Mouse (Mus musculus): ENCODE results near the gene Abcf2. TPM values are rescaled to one million over a fixed set of nuclear protein-coding genes. Genes with fewer than 3 reads are reported as not detected.
A peak's percentile ranks its signal among the peaks of the same experiment; 100 is the strongest.

Gene Abcf2
- polyA plus RNA-seq, 1 experiment from 2014 or later = 36.9 TPM

- H3K36me3 ChIP-seq (ENCODE audit: control insufficient read depth, insufficient read depth) = no peaks in the 10 kb centered on the region
- no peak overlapping the region for H3K4me2 ChIP-seq (ENCODE audit: low read depth, low read length)
- no peaks in the 10 kb centered on the region for H3K9me3 ChIP-seq (replicated peaks; ENCODE audit: control insufficient read depth, low read length)
- H3K9ac ChIP-seq (ENCODE audit: low read depth, low read length) = no peak overlapping the region
- no peak for ATAC-seq (ENCODE audit: low read depth)
- WGBS (ENCODE audit: insufficient replicate concordance) = 15% methylated on average over 6 of the region's 6 CpGs
- H3K4me1 ChIP-seq (ENCODE audit: control insufficient read depth, low read depth, low read length) = peaks cover 6% of the 10 kb centered on the region; the same call in 1 of the 2 replicates
- peaks cover 83% of the 10 kb centered on the region for H3K27me3 ChIP-seq (ENCODE audit: control insufficient read depth, insufficient read depth, low read depth, low read length)
- no peak overlapping the region for H3K4me3 ChIP-seq (ENCODE audit: low read depth, low read length)
- no peak overlapping the region for H3K27ac ChIP-seq (ENCODE audit: low read length)
Observed at GRCm38 (mm10) chr5:24527780-24528179, 49.5 kb downstream of the Abcf2 start.

- Histone ChIP-seq H3K27me3 (ENCODE audit: control insufficient read depth, insufficient read depth, low read depth, low read length) (peaks cover 88% of the 10 kb centered on the region), H3K4me3 (ENCODE audit: low read depth, low read length) (peak within 1 kb of the TSS; percentile 39), H3K27ac (ENCODE audit: low read length) (no peak within 1 kb of the TSS), H3K4me2 (ENCODE audit: low read depth, low read length) (peak within 1 kb of the TSS; percentile 51), H3K9ac (ENCODE audit: low read depth, low read length) (no peak within 1 kb of the TSS), H3K9me3 (replicated peaks; ENCODE audit: control insufficient read depth, low read length) (no peaks in the 10 kb centered on the region), H3K4me1 (ENCODE audit: control insufficient read depth, low read depth, low read length) (peaks cover 6% of the 10 kb centered on the region; the same call in 1 of the 2 replicates), H3K36me3 (ENCODE audit: control insufficient read depth, insufficient read depth) (no peaks in the 10 kb centered on the region)
- WGBS (ENCODE audit: insufficient replicate concordance) = under 1% methylated on average over 38 of the region's 49 CpGs
- ATAC-seq (ENCODE audit: low read depth) = no peak
Observed at GRCm38 (mm10) chr5:24526889-24527230, 50.4 kb downstream of the Abcf2 start, which contains the start of gene Gbx1. Gene Gbx1 (minus strand): TSS chr5:24527202.

- no peaks in the 10 kb centered on the region for H3K9me3 ChIP-seq (replicated peaks; ENCODE audit: control insufficient read depth, low read length)
- under 1% methylated on average over 76 of the region's 109 CpGs for WGBS (ENCODE audit: insufficient replicate concordance)
- H3K4me1 ChIP-seq (ENCODE audit: control insufficient read depth, low read depth, low read length) = peaks cover 6% of the 10 kb centered on the region; the same call in 1 of the 2 replicates
- no peaks in the 10 kb centered on the region for H3K36me3 ChIP-seq (ENCODE audit: control insufficient read depth, insufficient read depth)
- peak overlapping the region; percentile 51 for H3K4me2 ChIP-seq (ENCODE audit: low read depth, low read length)
- no peak for ATAC-seq (ENCODE audit: low read depth)
- peaks cover 90% of the 10 kb centered on the region for H3K27me3 ChIP-seq (ENCODE audit: control insufficient read depth, insufficient read depth, low read depth, low read length)
- peak overlapping the region; percentile 39 for H3K4me3 ChIP-seq (ENCODE audit: low read depth, low read length)
- no peak overlapping the region for H3K27ac ChIP-seq (ENCODE audit: low read length)
- H3K9ac ChIP-seq (ENCODE audit: low read depth, low read length) = no peak overlapping the region
Observed at GRCm38 (mm10) chr5:24526190-24526888, 50.9 kb downstream of the Abcf2 start.

- Histone ChIP-seq H3K27me3 (ENCODE audit: control insufficient read depth, insufficient read depth, low read depth, low read length) (peaks cover 85% of the 10 kb centered on the region), H3K4me2 (ENCODE audit: low read depth, low read length) (no peak overlapping the region), H3K27ac (ENCODE audit: low read length) (no peak overlapping the region), H3K9ac (ENCODE audit: low read depth, low read length) (no peak overlapping the region), H3K9me3 (replicated peaks; ENCODE audit: control insufficient read depth, low read length) (no peaks in the 10 kb centered on the region), H3K4me1 (ENCODE audit: control insufficient read depth, low read depth, low read length) (peaks cover 6% of the 10 kb centered on the region; the same call in 1 of the 2 replicates), H3K4me3 (ENCODE audit: low read depth, low read length) (peak overlapping the region; percentile 39), H3K36me3 (ENCODE audit: control insufficient read depth, insufficient read depth) (no peaks in the 10 kb centered on the region)
- no peak for ATAC-seq (ENCODE audit: low read depth)
- 6% methylated on average over 34 of the region's 34 CpGs for WGBS (ENCODE audit: insufficient replicate concordance)
Observed at GRCm38 (mm10) chr5:24525360-24526189, 51.7 kb downstream of the Abcf2 start.

- Histone ChIP-seq H3K4me2 (ENCODE audit: low read depth, low read length) (no peak overlapping the region), H3K27me3 (ENCODE audit: control insufficient read depth, insufficient read depth, low read depth, low read length) (peaks cover 76% of the 10 kb centered on the region), H3K36me3 (ENCODE audit: control insufficient read depth, insufficient read depth) (no peaks in the 10 kb centered on the region), H3K9me3 (replicated peaks; ENCODE audit: control insufficient read depth, low read length) (no peaks in the 10 kb centered on the region), H3K9ac (ENCODE audit: low read depth, low read length) (no peak overlapping the region), H3K4me1 (ENCODE audit: control insufficient read depth, low read depth, low read length) (peaks cover 6% of the 10 kb centered on the region; the same call in 1 of the 2 replicates), H3K4me3 (ENCODE audit: low read depth, low read length) (no peak overlapping the region), H3K27ac (ENCODE audit: low read length) (no peak overlapping the region)
- no peak for ATAC-seq (ENCODE audit: low read depth)
- 10% methylated on average over 4 of the region's 4 CpGs for WGBS (ENCODE audit: insufficient replicate concordance)
Observed at GRCm38 (mm10) chr5:24524522-24524921, 52.7 kb downstream of the Abcf2 start.

GRCm38 (mm10) chr5:24523806-24524205 lies 53.5 kb downstream of the Abcf2 start:
- ATAC-seq (ENCODE audit: low read depth) = no peak
- 43% methylated on average over 8 of the region's 8 CpGs for WGBS (ENCODE audit: insufficient replicate concordance)
- H3K4me2 ChIP-seq (ENCODE audit: low read depth, low read length) = no peak overlapping the region
- peaks cover 69% of the 10 kb centered on the region for H3K27me3 ChIP-seq (ENCODE audit: control insufficient read depth, insufficient read depth, low read depth, low read length)
- H3K36me3 ChIP-seq (ENCODE audit: control insufficient read depth, insufficient read depth) = no peaks in the 10 kb centered on the region
- no peak overlapping the region for H3K4me3 ChIP-seq (ENCODE audit: low read depth, low read length)
- H3K9me3 ChIP-seq (replicated peaks; ENCODE audit: control insufficient read depth, low read length) = no peaks in the 10 kb centered on the region
- H3K9ac ChIP-seq (ENCODE audit: low read depth, low read length) = no peak overlapping the region
- H3K27ac ChIP-seq (ENCODE audit: low read length) = no peak overlapping the region
- peaks cover 6% of the 10 kb centered on the region; the same call in 1 of the 2 replicates for H3K4me1 ChIP-seq (ENCODE audit: control insufficient read depth, low read depth, low read length)

- WGBS (ENCODE audit: insufficient replicate concordance) = 48% methylated on average over 8 of the region's 8 CpGs
- H3K4me3 ChIP-seq (ENCODE audit: low read depth, low read length) = no peak overlapping the region
Observed at GRCm38 (mm10) chr5:24521366-24521765, 55.9 kb downstream of the Abcf2 start.

More at GRCm38 (mm10) chr5:24521366-24521765, 55.9 kb downstream of the Abcf2 start:
- H3K27me3 ChIP-seq (ENCODE audit: control insufficient read depth, insufficient read depth, low read depth, low read length) = peaks cover 45% of the 10 kb centered on the region
- no peak overlapping the region for H3K27ac ChIP-seq (ENCODE audit: low read length)
- no peak for ATAC-seq (ENCODE audit: low read depth)
- no peaks in the 10 kb centered on the region for H3K36me3 ChIP-seq (ENCODE audit: control insufficient read depth, insufficient read depth)
- no peaks in the 10 kb centered on the region; the same call in 1 of the 2 replicates for H3K4me1 ChIP-seq (ENCODE audit: control insufficient read depth, low read depth, low read length)
- no peak overlapping the region for H3K9ac ChIP-seq (ENCODE audit: low read depth, low read length)
- no peaks in the 10 kb centered on the region for H3K9me3 ChIP-seq (replicated peaks; ENCODE audit: control insufficient read depth, low read length)
- no peak overlapping the region for H3K4me2 ChIP-seq (ENCODE audit: low read depth, low read length)

All from liver, embryonic 16.5 days (tissue).